Mouse (Mus musculus) testis, adult 2 months (tissue): ENCODE data around the gene Col6a4.

Experiments used
- CTCF ChIP-seq: fragments of 200-500 bp; IDR thresholded peaks from 2 replicates; pipeline ENCODE4 v1.5.1; 2012; ENCODE audit warnings: low read depth, mild to moderate bottlenecking, inconsistent platforms, low read length, moderate library complexity; ENCODE audit not compliant: control insufficient read depth, insufficient read depth, insufficient replicate concordance
- POLR2A ChIP-seq: fragments of 200-500 bp; IDR thresholded peaks from 2 replicates; pipeline ENCODE4 v1.6.1; 2012; ENCODE audit warnings: low read depth, mild to moderate bottlenecking, inconsistent platforms, low read length, moderate library complexity; ENCODE audit not compliant: control insufficient read depth

DNA sequence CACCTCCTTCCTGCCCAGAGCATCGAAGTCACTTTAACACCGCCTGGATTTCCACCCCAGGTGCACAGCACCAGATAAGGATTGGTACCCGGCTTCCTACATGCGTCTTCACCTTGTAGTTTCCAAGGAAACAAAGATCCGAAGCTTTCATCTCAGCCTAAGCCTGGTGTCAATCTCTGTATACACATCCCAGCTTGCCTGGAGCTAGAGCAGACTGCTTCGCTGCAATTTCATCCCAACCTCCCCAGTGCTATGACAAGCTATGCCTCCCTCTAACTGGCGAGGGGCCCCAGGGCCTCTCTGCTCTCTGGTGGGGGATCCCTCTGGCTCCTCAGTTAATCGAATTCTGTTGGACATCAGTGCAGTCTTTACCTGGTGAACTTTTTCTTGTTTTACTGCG lies 3.7 kb upstream of the Col6a4 start:
- TF ChIP-seq CTCF (no peak), POLR2A (no peak)
